Mouse (Mus musculus) urinary bladder, adult 18-20 months (tissue): ENCODE results near the gene Gfra1.

Experiments
- DNase-seq, 2 experiments: peaks; one replicate each; pipeline ENCODE4 v3.0.0; 2022; ENCODE audit warnings: low spot score in 2 of 2, mixed read lengths in 2 of 2

Gfra1 gene

GRCm38 (mm10) chr19:58328014-58328413 is 127.7 kb downstream of the Gfra1 start:
- DNase-seq, result no peak

DNA sequence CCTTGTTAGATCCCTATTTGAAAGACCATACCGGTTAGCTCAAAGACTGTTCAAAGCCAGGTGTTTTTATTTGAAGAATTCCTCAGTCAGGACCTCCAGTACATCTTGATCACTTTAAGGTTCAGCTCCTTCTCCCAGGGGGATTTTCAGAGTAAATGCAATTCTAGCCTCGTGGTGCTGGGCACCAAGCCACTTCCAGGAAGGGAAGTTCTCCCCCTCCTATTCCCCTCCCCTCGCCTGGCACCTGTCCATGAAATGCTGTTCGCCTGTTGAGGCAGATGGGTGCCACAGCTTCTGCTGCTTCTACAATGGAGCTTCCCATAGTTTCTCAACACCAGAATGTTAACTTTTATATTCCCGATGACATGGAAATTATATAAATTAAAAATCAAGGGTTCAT is 139.2 kb downstream of the Gfra1 start:
- DNase-seq, result no peak

DNA sequence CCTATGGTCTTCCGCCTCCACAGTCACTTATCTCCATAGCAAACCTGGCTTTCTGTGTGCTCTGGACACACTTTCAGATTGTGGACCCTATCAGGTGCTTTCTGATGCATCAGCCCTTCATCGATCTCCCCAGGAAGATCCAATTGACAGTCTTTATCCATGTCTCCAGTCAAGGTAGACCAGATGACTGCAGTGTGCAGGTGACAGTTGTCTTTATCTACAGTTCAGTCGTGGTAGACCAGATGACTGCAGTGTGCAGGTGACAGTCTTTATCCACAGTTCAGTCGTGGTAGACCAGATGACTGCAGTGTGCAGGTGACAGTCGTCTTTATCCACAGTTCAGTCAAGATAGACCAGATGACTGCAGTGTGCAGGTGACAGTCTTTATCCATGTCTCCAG is 140.0 kb downstream of the Gfra1 start:
- DNase-seq, result no peak

DNA sequence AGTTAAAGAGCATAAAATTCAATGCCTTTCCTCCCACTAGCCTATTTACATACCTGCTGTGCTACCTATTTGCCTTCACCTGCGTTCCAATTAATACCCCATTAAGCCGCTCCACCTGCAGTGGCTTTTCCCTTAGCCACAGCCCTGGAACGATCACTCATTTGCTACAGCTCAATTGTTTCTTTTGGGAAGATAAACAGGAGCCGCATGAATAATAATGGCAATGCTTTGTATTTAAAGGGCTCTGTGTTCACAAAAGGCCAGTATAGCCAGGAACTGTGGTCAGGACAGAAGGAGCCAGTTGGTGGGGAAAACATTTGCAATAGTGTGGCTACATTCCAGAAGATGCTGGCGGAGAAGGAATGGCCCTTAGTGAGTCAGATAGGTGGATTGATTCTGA is 141.1 kb downstream of the Gfra1 start:
- no peak for DNase-seq

DNA sequence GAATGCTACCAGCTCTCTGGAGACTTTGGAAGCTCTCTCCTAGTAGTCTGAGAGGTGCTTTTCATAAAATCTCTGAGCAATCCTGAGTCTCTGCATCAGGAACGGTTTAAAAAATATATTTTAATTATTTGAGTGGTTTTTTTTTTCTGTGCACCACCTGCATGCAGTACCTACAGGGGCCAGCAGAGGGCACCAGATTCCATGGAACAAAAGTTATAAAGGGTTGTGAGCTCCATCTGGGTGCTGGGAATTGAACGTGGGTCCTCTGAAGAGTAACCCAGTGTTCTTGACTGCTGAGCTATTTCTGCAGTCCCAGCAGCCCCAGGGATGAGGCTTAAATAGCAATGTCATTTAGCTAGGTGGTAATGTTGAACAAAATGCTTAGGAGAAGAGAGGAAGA is 141.9 kb downstream of the Gfra1 start:
- no peak for DNase-seq

- DNase-seq, result no peak
Observed at GRCm38 (mm10) chr19:58312492-58312891, 143.2 kb downstream of the Gfra1 start.

DNA sequence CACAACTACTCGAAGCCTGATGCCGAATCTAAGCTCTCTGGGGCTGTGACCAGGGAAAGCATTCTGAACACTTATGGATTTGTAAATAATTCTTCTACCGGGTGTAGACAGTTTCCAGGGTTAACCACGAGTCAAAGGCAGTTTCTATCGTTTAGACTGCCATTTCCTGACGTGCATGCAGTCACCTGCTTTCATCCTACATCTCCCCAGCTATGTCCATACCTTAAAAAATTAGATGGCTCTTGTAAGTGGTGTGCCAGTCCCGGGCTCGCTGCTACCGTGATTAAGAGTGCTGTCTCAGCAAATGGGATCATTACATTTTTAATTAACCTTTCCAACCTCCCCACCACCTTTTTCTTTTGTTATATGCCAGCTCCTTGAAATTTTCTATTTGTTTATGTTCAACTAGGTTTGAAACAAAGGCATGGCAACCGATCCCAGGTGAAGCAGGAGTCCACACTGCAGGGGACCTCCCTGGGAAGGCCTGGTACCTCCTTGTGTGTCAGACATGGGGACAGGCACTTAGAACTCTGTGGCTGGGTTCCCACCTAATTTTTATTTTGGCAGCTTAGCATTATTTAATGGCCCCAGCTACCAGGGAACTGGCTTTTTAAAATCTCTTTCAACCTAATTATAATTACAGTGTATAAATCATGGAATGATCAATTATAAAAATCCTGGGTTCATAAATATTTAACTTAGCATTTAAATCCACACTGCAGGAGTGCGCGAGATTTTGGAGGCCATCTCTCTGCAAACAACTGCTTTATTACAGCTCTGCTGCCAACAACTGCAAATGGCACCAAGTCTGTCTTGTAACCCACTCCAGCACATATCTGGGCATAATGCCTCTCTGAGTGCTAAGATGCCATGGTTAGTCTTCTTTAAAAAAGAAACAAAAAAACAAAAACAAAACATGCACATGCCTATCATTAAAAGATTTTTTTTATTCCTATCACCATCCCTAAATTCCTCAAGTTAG is 145.1 kb downstream of the Gfra1 start:
- no peak for DNase-seq

DNA sequence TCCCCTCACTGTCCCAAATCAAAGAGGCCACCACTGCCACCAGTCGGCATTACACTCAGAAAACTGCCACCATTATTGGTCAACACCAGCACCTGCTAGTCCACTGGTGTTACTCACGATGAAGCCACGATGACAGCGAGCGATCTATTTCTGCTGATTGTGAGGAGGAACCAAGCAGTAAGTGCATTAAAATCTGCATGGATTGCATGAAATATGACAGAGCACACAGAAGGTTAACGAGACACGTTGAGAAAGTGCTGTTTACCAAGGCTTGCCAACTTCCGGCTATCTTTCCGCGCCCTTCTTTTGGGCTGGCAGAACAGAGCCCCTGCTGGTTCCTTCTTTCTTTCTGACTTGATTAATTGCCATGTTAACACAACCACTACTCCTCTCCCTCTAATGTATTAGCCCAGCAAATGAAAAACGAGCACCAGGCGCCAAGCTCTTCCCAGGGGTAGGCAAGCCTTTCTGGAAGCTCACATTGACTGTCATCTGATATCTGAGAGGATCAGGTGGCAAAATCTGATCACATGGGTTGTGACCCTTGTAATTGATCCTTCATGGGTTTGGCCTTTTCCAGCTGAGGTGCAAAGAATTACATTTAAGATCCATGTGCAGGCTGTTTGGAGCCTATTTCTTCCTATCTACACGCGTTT is 146.0 kb downstream of the Gfra1 start:
- DNase-seq, result no peak

DNA sequence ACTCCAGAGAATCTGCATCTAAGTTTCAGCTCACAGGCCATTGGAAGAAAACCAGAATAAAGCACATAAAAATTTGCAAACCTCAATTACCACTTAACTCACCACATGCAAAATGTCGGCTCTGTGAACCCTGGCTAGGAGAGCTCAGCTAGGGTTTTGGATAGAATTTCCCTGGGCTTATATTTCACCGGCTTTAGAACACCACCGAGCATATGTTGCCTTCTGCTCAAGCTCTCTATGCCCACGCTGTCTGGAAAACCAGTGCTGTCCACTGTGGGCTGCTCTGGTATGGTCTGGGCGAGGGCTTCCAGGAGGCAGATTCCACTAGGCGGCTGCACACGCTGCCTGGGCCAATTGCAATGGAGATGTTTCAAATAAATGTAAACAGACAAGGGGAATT is 154.6 kb downstream of the Gfra1 start:
- no peak for DNase-seq

DNA sequence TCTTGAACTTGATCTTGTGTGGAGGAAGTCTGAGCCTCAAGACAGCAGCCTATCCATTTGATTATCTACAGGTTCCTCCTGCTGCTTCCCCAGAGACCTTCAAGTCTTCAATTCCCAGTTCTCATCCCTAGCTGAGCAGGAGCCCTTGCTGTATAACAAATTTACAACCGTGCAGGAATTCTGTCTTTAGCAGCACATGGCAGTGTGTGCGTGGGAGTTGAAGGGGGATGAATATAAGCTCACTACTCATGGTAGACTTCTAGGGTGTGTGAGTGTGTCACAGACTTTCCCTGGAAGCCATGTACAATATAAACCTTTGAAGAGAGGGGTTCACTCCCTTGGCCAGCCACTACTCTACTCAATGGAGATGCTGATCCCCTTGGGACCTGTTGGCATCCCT is 157.8 kb downstream of the Gfra1 start:
- no peak for DNase-seq

GRCm38 (mm10) chr19:58296842-58297190 is 158.9 kb downstream of the Gfra1 start:
- DNase-seq, result no peak

- no peak for DNase-seq
Observed at GRCm38 (mm10) chr19:58295986-58296841, 159.5 kb downstream of the Gfra1 start.

GRCm38 (mm10) chr19:58288145-58288544 is 167.6 kb downstream of the Gfra1 start:
- no peak for DNase-seq

DNA sequence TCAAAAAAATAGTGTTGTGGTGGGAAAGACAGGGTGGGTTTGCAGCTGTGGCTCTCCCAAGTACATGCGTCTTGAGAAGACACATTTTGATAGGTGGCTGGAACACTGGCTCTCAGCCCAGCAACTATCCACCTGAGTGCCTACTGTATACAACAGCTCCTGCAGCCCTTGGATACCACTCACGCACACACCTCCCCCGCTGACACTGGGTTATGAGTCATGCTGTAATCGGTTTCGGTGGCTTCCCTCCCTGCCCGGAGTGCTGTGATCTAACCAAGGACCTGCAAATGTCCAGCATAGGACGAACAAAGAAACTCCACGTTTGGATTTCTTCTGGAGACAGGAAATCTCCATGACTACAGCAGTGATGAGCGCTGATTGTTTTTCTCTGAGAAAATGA is 180.4 kb downstream of the Gfra1 start:
- DNase-seq, result no peak

- peak; percentile 9 to 16 for DNase-seq
Observed at GRCm38 (mm10) chr19:58271815-58272214, 183.9 kb downstream of the Gfra1 start.

- DNase-seq, result no peak
Observed at GRCm38 (mm10) chr19:58270778-58271177, 184.9 kb downstream of the Gfra1 start.

DNA sequence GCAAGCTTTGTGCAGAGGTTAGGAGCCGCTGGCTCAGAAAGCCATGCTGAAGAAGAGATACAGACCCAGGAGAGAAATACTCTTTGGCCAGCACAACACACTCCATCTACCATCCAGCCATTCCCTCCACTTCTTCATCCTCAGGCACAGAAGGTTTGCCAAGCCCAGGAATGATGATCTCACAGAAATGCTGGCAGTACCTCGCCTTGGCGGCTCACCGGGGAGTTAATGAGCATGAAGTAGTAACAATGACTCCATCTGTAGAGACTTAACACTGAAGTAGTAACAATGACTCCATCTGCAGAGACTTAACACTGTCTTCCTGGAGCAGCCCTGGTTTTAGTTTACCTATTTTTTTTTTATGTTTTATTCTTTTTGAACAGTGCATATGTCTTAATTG is 187.2 kb downstream of the Gfra1 start:
- no peak for DNase-seq

- no peak for DNase-seq
Observed at GRCm38 (mm10) chr19:58266600-58266999, 189.1 kb downstream of the Gfra1 start.

DNA sequence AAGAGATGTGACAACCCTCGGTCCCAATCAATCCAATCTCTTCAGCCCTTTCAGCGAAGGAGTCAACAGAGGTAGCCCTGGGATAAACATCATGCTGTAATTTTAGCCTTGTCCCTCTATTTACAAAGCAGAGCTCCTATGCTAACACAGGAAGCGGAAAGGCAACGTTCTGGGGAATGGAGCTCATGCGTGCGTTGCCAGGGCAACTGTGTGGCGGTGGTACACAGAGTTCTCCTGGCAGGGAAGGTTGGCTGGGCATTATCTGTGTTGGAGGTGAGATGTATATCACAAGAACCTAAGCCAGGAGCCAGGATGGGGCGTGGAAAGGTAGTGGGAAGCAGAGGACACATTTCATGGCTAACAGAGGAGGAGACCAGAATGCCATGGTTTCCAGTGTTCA is 194.8 kb downstream of the Gfra1 start:
- no peak for DNase-seq

- no peak for DNase-seq
Observed at GRCm38 (mm10) chr19:58259250-58259649, 196.5 kb downstream of the Gfra1 start.

DNA sequence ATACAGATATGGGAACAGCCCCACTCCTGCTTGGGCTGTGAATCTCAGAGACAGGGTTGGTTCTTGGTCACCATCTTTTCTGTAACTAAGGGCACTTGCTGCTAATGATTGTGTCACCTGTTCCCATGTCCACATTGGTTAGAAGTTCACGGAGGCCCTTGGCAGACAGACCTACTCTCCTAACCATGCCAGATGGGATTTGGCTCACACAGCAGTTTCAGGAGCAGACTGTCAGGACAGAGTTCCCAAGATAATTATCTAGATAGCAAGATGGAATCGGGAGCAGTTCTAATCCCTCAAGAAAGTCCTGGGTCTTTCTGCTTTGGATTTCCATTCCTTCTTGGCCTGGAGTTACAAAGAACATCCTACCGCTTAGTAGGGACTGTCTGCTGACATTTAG is 199.2 kb downstream of the Gfra1 start:
- DNase-seq, result no peak

DNA sequence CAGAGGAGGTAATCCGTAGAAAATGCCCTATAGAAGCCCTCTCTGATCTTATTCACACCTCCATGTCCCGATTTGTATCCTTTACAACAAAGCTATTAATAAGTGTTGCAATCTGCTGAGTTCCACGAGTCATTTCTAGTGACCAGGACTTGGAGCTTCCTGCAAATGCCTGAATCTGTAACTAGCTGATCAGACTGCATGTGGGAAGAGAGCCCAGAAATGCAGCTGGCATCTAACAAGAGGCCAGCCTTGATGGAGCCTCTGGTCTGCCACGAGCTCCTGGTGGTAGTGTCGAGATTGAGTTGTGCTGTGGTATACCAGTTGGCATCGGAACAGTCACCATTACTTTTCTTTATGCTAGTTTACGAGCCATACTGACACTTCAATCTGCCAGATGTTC is 200.3 kb downstream of the Gfra1 start:
- DNase-seq, result no peak
